Mouse (Mus musculus): Measurements from ENCODE around the gene Kcnj14. TPM values are rescaled to one million over a fixed set of nuclear protein-coding genes. Genes with fewer than 3 reads are reported as not detected.
A peak's percentile ranks its signal among the peaks of the same experiment; 100 is the strongest.

Gene Kcnj14
- polyA plus RNA-seq, 1 experiment from 2014 or later: 1.3 TPM

- peaks cover 44% of the 10 kb centered on the region for H3K27me3 ChIP-seq (ENCODE audit: control insufficient read depth, insufficient read depth, low read depth, low read length)
These were observed 8.7 kb upstream of the Kcnj14 start for GRCm38 (mm10) chr7:45833148-45833790.

GRCm38 (mm10) chr7:45832428-45832827 is 7.8 kb upstream of the Kcnj14 start:
- WGBS: 8% methylated on average over 30 of the region's 30 CpGs
- Histone ChIP-seq H3K4me3 (ENCODE audit: low read length) (peak overlapping the region; percentile 52), H3K4me1 (replicated peaks; ENCODE audit: control insufficient read depth, insufficient read depth, low read length) (peaks cover 23% of the 10 kb centered on the region), H3K9me3 (ENCODE audit: control insufficient read depth, low read length) (no peaks in the 10 kb centered on the region), H3K27me3 (ENCODE audit: control insufficient read depth, insufficient read depth, low read depth, low read length) (peaks cover 44% of the 10 kb centered on the region), H3K27ac (ENCODE audit: low read length) (no peak overlapping the region), H3K9ac (ENCODE audit: low read length) (peak overlapping the region; percentile 62), H3K4me2 (ENCODE audit: low read depth, low read length) (peak overlapping the region; percentile 70), H3K36me3 (ENCODE audit: control insufficient read depth, insufficient read depth, low read length) (peaks cover 8% of the 10 kb centered on the region)
- no peak for ATAC-seq (ENCODE audit: low read depth)

More at GRCm38 (mm10) chr7:45833148-45833790, 8.7 kb upstream of the Kcnj14 start:
- H3K9me3 ChIP-seq (ENCODE audit: control insufficient read depth, low read length): no peaks in the 10 kb centered on the region
- WGBS: under 1% methylated on average over 58 of the region's 86 CpGs
- peak overlapping the region; percentile 62 for H3K9ac ChIP-seq (ENCODE audit: low read length)
- peaks cover 3% of the 10 kb centered on the region for H3K36me3 ChIP-seq (ENCODE audit: control insufficient read depth, insufficient read depth, low read length)
- peaks cover 23% of the 10 kb centered on the region for H3K4me1 ChIP-seq (replicated peaks; ENCODE audit: control insufficient read depth, insufficient read depth, low read length)
- H3K27ac ChIP-seq (ENCODE audit: low read length): no peak overlapping the region
- peak; percentile 28; the same call in 1 of the 2 replicates for ATAC-seq (ENCODE audit: low read depth)
- peak overlapping the region; percentile 70 for H3K4me2 ChIP-seq (ENCODE audit: low read depth, low read length)
- H3K4me3 ChIP-seq (ENCODE audit: low read length): peak overlapping the region; percentile 52

- H3K27ac ChIP-seq (ENCODE audit: low read length): no peak overlapping the region
- no peak for ATAC-seq (ENCODE audit: low read depth)
- H3K9me3 ChIP-seq (ENCODE audit: control insufficient read depth, low read length): no peaks in the 10 kb centered on the region
These were observed 6.5 kb upstream of the Kcnj14 start for GRCm38 (mm10) chr7:45831128-45831525.

GRCm38 (mm10) chr7:45830427-45831127 is 6.0 kb upstream of the Kcnj14 start, which contains the start of gene Grwd1:
Gene Grwd1, minus strand, starts transcription at chr7:45830944.
- peak within 1 kb of the TSS; percentile 82 for H3K27ac ChIP-seq (ENCODE audit: low read length)
- peaks cover 23% of the 10 kb centered on the region for H3K36me3 ChIP-seq (ENCODE audit: control insufficient read depth, insufficient read depth, low read length)
- peak within 1 kb of the TSS; percentile 79 for H3K4me2 ChIP-seq (ENCODE audit: low read depth, low read length)
- H3K9me3 ChIP-seq (ENCODE audit: control insufficient read depth, low read length): no peaks in the 10 kb centered on the region
- 0% methylated on average over 35 of the region's 35 CpGs for WGBS
- H3K4me3 ChIP-seq (ENCODE audit: low read length): peak within 1 kb of the TSS; percentile 95
- H3K27me3 ChIP-seq (ENCODE audit: control insufficient read depth, insufficient read depth, low read depth, low read length): peaks cover 44% of the 10 kb centered on the region
- peaks cover 23% of the 10 kb centered on the region for H3K4me1 ChIP-seq (replicated peaks; ENCODE audit: control insufficient read depth, insufficient read depth, low read length)
- peak; percentile 81 for ATAC-seq (ENCODE audit: low read depth)
- H3K9ac ChIP-seq (ENCODE audit: low read length): peak within 1 kb of the TSS; percentile 80

More at GRCm38 (mm10) chr7:45831128-45831525, 6.5 kb upstream of the Kcnj14 start:
- Histone ChIP-seq H3K4me2 (ENCODE audit: low read depth, low read length) (peak overlapping the region; percentile 79), H3K27me3 (ENCODE audit: control insufficient read depth, insufficient read depth, low read depth, low read length) (peaks cover 44% of the 10 kb centered on the region), H3K9ac (ENCODE audit: low read length) (peak overlapping the region; percentile 80), H3K4me1 (replicated peaks; ENCODE audit: control insufficient read depth, insufficient read depth, low read length) (peaks cover 23% of the 10 kb centered on the region), H3K4me3 (ENCODE audit: low read length) (peak overlapping the region; percentile 95), H3K36me3 (ENCODE audit: control insufficient read depth, insufficient read depth, low read length) (peaks cover 18% of the 10 kb centered on the region)
- WGBS: 18% methylated on average over 5 of the region's 5 CpGs

- Histone ChIP-seq H3K4me3 (ENCODE audit: low read length) (no peak overlapping the region), H3K27me3 (ENCODE audit: control insufficient read depth, insufficient read depth, low read depth, low read length) (peaks cover 5% of the 10 kb centered on the region), H3K4me2 (ENCODE audit: low read depth, low read length) (no peak overlapping the region), H3K9ac (ENCODE audit: low read length) (no peak overlapping the region), H3K27ac (ENCODE audit: low read length) (no peak overlapping the region), H3K9me3 (ENCODE audit: control insufficient read depth, low read length) (no peaks in the 10 kb centered on the region), H3K4me1 (replicated peaks; ENCODE audit: control insufficient read depth, insufficient read depth, low read length) (peaks cover 10% of the 10 kb centered on the region), H3K36me3 (ENCODE audit: control insufficient read depth, insufficient read depth, low read length) (peaks cover 29% of the 10 kb centered on the region)
- 83% methylated on average over 7 of the region's 7 CpGs for WGBS
- ATAC-seq (ENCODE audit: low read depth): no peak
These were observed 2.0 kb upstream of the Kcnj14 start for GRCm38 (mm10) chr7:45826631-45827030.

GRCm38 (mm10) chr7:45820913-45821312 is 3.7 kb downstream of the Kcnj14 start:
- Histone ChIP-seq H3K36me3 (ENCODE audit: control insufficient read depth, insufficient read depth, low read length) (peaks cover 9% of the 10 kb centered on the region), H3K4me2 (ENCODE audit: low read depth, low read length) (no peak overlapping the region), H3K4me1 (replicated peaks; ENCODE audit: control insufficient read depth, insufficient read depth, low read length) (no peaks in the 10 kb centered on the region), H3K27me3 (ENCODE audit: control insufficient read depth, insufficient read depth, low read depth, low read length) (no peaks in the 10 kb centered on the region), H3K4me3 (ENCODE audit: low read length) (no peak overlapping the region), H3K9me3 (ENCODE audit: control insufficient read depth, low read length) (no peaks in the 10 kb centered on the region), H3K27ac (ENCODE audit: low read length) (no peak overlapping the region), H3K9ac (ENCODE audit: low read length) (no peak overlapping the region)
- ATAC-seq (ENCODE audit: low read depth): no peak

- WGBS: 11% methylated on average over 25 of the region's 25 CpGs
- Histone ChIP-seq H3K4me1 (replicated peaks; ENCODE audit: control insufficient read depth, insufficient read depth, low read length) (peaks cover 4% of the 10 kb centered on the region), H3K27me3 (ENCODE audit: control insufficient read depth, insufficient read depth, low read depth, low read length) (no peaks in the 10 kb centered on the region), H3K9me3 (ENCODE audit: control insufficient read depth, low read length) (no peaks in the 10 kb centered on the region), H3K36me3 (ENCODE audit: control insufficient read depth, insufficient read depth, low read length) (no peaks in the 10 kb centered on the region; the same call in none of the 2 replicates), H3K9ac (ENCODE audit: low read length) (no peak overlapping the region), H3K4me2 (ENCODE audit: low read depth, low read length) (peak overlapping the region; percentile 38), H3K4me3 (ENCODE audit: low read length) (peak overlapping the region; percentile 21; the same call in 1 of the 2 replicates), H3K27ac (ENCODE audit: low read length) (no peak overlapping the region)
- ATAC-seq (ENCODE audit: low read depth): no peak
These were observed 4.7 kb downstream of the Kcnj14 start for GRCm38 (mm10) chr7:45819843-45820242.

- Histone ChIP-seq H3K9me3 (ENCODE audit: control insufficient read depth, low read length) (no peaks in the 10 kb centered on the region), H3K4me1 (replicated peaks; ENCODE audit: control insufficient read depth, insufficient read depth, low read length) (peaks cover 15% of the 10 kb centered on the region), H3K4me3 (ENCODE audit: low read length) (no peak overlapping the region), H3K36me3 (ENCODE audit: control insufficient read depth, insufficient read depth, low read length) (peaks cover 15% of the 10 kb centered on the region), H3K4me2 (ENCODE audit: low read depth, low read length) (no peak overlapping the region), H3K9ac (ENCODE audit: low read length) (no peak overlapping the region), H3K27ac (ENCODE audit: low read length) (no peak overlapping the region), H3K27me3 (ENCODE audit: control insufficient read depth, insufficient read depth, low read depth, low read length) (no peaks in the 10 kb centered on the region)
- ATAC-seq (ENCODE audit: low read depth): no peak
- 61% methylated on average over 2 of the region's 2 CpGs for WGBS
These were observed 8.6 kb downstream of the Kcnj14 start for GRCm38 (mm10) chr7:45815984-45816351.

GRCm38 (mm10) chr7:45815323-45815983 is 9.1 kb downstream of the Kcnj14 start:
- H3K9me3 ChIP-seq (ENCODE audit: control insufficient read depth, low read length): no peaks in the 10 kb centered on the region
- peak overlapping the region; percentile 58 for H3K4me2 ChIP-seq (ENCODE audit: low read depth, low read length)
- no peak overlapping the region; the same call in 1 of the 2 replicates for H3K4me3 ChIP-seq (ENCODE audit: low read length)
- H3K27me3 ChIP-seq (ENCODE audit: control insufficient read depth, insufficient read depth, low read depth, low read length): no peaks in the 10 kb centered on the region
- no peak overlapping the region for H3K27ac ChIP-seq (ENCODE audit: low read length)
- ATAC-seq (ENCODE audit: low read depth): no peak
- H3K36me3 ChIP-seq (ENCODE audit: control insufficient read depth, insufficient read depth, low read length): peaks cover 20% of the 10 kb centered on the region
- H3K4me1 ChIP-seq (replicated peaks; ENCODE audit: control insufficient read depth, insufficient read depth, low read length): peaks cover 15% of the 10 kb centered on the region
- WGBS: 67% methylated on average over 10 of the region's 10 CpGs
- no peak overlapping the region for H3K9ac ChIP-seq (ENCODE audit: low read length)
